Mouse (Mus musculus) embryonic facial prominence, embryonic 14.5 days (tissue): ENCODE measurements around the gene Smurf1. TPM values are rescaled to one million over a fixed set of nuclear protein-coding genes. Genes with fewer than 3 reads are reported as not detected.

Experiments used
- ATAC-seq: fragments of 200-750 bp; cut with Nextera tagmentation; 2 replicates; pipeline ENCODE4 v1.8.0; 2017; ENCODE audit warnings: low read depth, moderate number of reproducible peaks, moderate TSS enrichment
- DNase-seq: peaks from one replicate; pipeline ENCODE4 v3.0.0-alpha.2; 2015; ENCODE audit warnings: low spot score
- H3K27ac ChIP-seq: fragments of 300-500 bp; sonication (generic); replicated peaks from 2 replicates; pipeline ENCODE4 v1.5.1; 2014; ENCODE audit warnings: low read depth, mild to moderate bottlenecking, low read length, moderate library complexity
- H3K27me3 ChIP-seq: fragments of 300-500 bp; sonication (generic); replicated peaks from 2 replicates; pipeline ENCODE4 v1.6.1; 2014; ENCODE audit warnings: low read length; ENCODE audit not compliant: control insufficient read depth, insufficient read depth
- H3K36me3 ChIP-seq: fragments of 300-500 bp; sonication (generic); 2 replicates; pipeline ENCODE4 v1.6.1; 2014; ENCODE audit warnings: low read length, mixed read lengths; ENCODE audit not compliant: control insufficient read depth, insufficient read depth
- H3K4me1 ChIP-seq: fragments of 300-500 bp; sonication (generic); 2 replicates; pipeline ENCODE4 v1.6.1; 2014; ENCODE audit warnings: antibody characterized with exemption, low read length; ENCODE audit not compliant: control insufficient read depth, insufficient read depth
- H3K4me2 ChIP-seq: fragments of 300-500 bp; sonication (generic); 2 replicates; pipeline ENCODE4 v1.6.1; 2014; ENCODE audit warnings: low read depth, mild to moderate bottlenecking, low read length, moderate library complexity, mixed read lengths
- H3K4me3 ChIP-seq: fragments of 300-500 bp; sonication (generic); 2 replicates; pipeline ENCODE4 v1.5.1; 2014; ENCODE audit warnings: low read depth, mild to moderate bottlenecking, low read length
- H3K9ac ChIP-seq: fragments of 300-500 bp; sonication (generic); 2 replicates; pipeline ENCODE4 v1.6.1; 2014; ENCODE audit warnings: low read depth, mild to moderate bottlenecking, low read length, moderate library complexity, mixed read lengths
- H3K9me3 ChIP-seq: fragments of 300-500 bp; sonication (generic); 2 replicates; pipeline ENCODE4 v1.6.1; 2016; ENCODE audit warnings: low read length; ENCODE audit not compliant: control insufficient read depth
- WGBS: fragments of 180-500 bp; shearing (Covaris S2); extraction: QIAGEN DNeasy Blood & Tissue Kit; methylation state at CpG from one replicate; pipeline ENCODE4 v1.1.7; 2014; 5-methylcytosine and 5-hydroxymethylcytosine counted together
- polyA plus RNA-seq: library from polyadenylated mRNA; unstranded; fragments of >200 nt; fragmentation: Nextera tagmentation; extraction: Ambion mirVana; gene quantifications from 2 replicates; pipeline ENCODE4 v1.2.1, GENCODE M21; 2014

Gene Smurf1
- polyA plus RNA-seq, 1 experiment from 2014 or later: 19.9 TPM

DNA sequence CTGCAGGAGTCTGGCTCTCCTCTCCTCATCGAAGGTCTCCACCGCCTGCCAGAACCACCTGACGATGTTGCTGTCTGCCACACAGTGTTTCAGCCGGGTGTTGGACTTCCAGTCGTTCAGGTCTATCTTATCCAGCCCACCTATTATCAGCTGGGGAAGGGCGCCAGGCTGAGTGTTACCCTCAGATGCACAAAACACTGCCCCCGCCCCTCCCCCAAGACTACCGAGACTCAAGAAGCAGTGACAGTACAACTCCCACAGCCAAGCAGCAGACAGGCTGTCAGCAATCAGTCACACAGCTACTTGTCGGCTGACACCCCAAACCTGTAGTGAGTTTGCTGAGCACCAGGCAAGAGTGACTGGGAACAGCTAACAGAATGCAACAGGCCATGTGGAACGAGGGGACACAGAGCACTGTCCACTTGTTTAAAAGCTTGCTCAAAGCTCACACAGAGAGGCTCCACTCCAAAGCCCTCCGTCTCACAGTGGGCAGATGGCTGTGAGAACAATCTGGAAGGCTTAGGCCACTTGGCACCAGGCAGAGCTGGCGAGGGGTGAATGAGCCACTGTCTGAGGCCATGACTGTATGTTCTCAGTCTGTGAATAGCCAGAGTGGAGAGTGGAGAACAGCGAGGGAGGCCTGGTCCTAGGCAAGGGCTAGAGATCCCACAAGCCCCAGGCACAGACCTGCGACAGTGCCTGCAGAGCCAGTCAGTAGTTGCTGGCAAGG lies 83.8 kb downstream of the Smurf1 start:
- H3K9ac ChIP-seq: no peak overlapping the region
- H3K9me3 ChIP-seq: no peaks in the 10 kb centered on the region
- H3K36me3 ChIP-seq: peaks cover 98% of the 10 kb centered on the region
- H3K27me3 ChIP-seq: no peaks in the 10 kb centered on the region
- DNase-seq: no peak
- WGBS: 88% methylated on average over 13 of the region's 14 CpGs
- ATAC-seq: no peak
- H3K4me2 ChIP-seq: no peak overlapping the region
- no peak overlapping the region for H3K4me3 ChIP-seq
- no peaks in the 10 kb centered on the region for H3K4me1 ChIP-seq
- no peak overlapping the region for H3K27ac ChIP-seq

DNA sequence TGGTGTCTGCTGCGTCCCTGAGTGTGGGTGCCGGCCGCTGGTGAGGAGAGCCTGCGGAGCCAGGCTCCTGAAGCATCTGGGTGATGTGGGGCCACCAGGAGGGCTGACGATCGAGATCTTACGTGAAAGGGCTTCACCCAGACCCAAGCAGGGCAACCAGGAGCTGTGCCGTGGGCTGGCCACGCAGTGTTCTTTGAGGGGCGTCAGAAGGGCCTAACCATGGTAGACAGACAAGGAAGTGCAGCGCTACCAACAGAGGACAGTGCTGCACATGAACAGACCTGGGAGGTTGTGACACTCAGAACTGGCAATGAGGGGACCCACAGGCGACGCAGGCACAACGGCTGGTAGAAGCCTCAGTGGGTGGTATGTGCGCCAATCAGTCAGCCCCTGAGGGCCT lies 88.6 kb downstream of the Smurf1 start:
- Histone ChIP-seq H3K36me3 (peaks cover 56% of the 10 kb centered on the region), H3K27me3 (no peaks in the 10 kb centered on the region), H3K4me3 (no peak overlapping the region), H3K9ac (no peak overlapping the region), H3K27ac (no peak overlapping the region), H3K4me1 (no peaks in the 10 kb centered on the region), H3K4me2 (no peak overlapping the region), H3K9me3 (no peaks in the 10 kb centered on the region)
- ATAC-seq (no peak), DNase-seq (no peak)
- WGBS: 90% methylated on average over 15 of the region's 15 CpGs

DNA sequence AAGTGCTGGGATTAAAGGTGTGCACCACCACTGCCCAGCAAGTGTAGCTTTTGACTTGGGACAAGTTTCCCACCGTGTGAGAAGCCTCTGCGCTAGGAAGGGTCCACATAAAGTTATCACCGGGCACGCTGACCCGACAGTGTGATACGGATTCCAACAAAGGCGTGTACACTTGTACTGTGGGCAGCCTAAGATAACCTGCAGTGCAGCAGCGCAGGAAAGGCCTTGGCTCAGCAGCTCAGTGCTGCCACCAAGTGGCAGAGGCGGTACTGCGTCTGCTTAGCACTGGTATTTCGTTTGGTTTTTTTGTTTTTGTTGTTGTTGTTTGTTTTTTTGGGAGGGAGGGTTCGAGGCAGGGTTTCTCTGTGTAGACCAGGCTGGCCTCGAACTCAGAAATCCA lies 89.8 kb downstream of the Smurf1 start:
- Histone ChIP-seq H3K4me1 (no peaks in the 10 kb centered on the region), H3K9ac (no peak overlapping the region), H3K4me3 (no peak overlapping the region), H3K9me3 (no peaks in the 10 kb centered on the region), H3K4me2 (no peak overlapping the region), H3K27ac (no peak overlapping the region), H3K27me3 (no peaks in the 10 kb centered on the region), H3K36me3 (peaks cover 44% of the 10 kb centered on the region)
- ATAC-seq (no peak), DNase-seq (peak; percentile 63)
- WGBS: 18% methylated on average over 13 of the region's 13 CpGs

DNA sequence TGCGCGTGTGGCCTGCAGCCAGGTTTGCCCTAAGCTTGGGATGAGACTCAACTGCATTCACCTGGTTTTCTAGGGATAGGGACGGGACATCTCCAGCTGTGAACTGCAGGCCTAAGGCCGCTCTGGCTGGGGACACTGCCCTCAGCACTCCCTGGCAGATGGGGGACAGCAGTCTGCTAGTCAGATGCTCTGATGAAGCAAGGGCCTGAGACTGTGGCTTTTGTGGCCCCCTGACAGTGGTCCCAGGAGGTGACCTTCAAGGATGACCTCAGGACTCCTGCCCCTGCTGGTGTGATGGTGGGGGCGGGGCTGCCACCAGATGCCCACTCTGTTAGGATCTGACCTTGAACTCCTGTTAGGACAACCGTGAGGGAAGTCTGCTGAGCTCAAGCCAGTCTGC lies 90.4 kb downstream of the Smurf1 start:
- H3K4me2 ChIP-seq: no peak overlapping the region
- no peak overlapping the region for H3K4me3 ChIP-seq
- 92% methylated on average over 6 of the region's 6 CpGs for WGBS
- H3K27me3 ChIP-seq: no peaks in the 10 kb centered on the region
- H3K9ac ChIP-seq: no peak overlapping the region
- no peaks in the 10 kb centered on the region for H3K9me3 ChIP-seq
- DNase-seq (no peak), ATAC-seq (no peak)
- H3K36me3 ChIP-seq: peaks cover 38% of the 10 kb centered on the region; the same call in 1 of the 2 replicates
- H3K27ac ChIP-seq: no peak overlapping the region
- H3K4me1 ChIP-seq: no peaks in the 10 kb centered on the region

DNA sequence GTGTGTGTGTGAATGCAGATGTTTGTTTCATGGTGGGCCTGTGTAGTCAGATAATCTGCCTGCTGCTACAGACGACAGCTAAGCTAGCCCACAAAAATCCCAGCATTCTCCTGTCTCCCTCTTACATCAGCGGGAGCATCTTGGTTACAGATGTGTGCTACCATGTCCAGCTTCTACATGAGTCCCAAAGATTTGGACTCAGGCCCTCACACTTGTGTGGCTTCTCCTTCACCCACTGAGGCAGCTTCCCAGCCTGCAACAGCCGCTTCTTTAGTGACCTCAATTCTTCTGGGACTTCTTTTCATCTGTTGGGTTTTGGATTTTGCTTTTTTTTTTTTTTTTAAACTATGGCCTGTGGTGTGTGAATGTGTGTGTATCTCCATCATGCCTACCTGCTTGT lies 92.8 kb downstream of the Smurf1 start:
- Histone ChIP-seq H3K9me3 (no peaks in the 10 kb centered on the region), H3K9ac (no peak overlapping the region; the same call in 1 of the 2 replicates), H3K27me3 (no peaks in the 10 kb centered on the region), H3K27ac (no peak overlapping the region), H3K4me2 (no peak overlapping the region), H3K4me3 (no peak overlapping the region), H3K4me1 (no peaks in the 10 kb centered on the region), H3K36me3 (peaks cover 15% of the 10 kb centered on the region; the same call in 1 of the 2 replicates)
- ATAC-seq: no peak
- 40% methylated on average over 3 of the region's 3 CpGs for WGBS
- peak; percentile 12 for DNase-seq

DNA sequence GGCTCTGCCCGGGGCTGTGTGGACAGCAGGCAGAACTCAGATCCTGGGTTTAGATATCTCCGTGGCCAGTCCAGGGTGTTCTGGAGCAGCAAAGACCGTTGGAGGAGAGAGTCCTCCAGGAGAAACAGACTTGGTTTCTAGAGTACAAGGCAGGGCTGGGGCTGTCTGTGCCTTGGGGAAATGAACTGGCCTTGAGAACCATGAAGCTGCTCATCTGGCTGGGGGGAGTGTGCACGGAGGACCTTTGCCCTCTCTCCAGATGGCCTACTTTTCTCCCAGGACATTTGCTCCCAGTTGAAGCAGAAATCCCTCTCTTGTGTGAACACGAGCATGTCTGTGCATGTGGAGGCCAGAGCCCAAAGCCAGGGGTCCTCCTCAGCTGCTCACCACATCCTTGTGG lies 93.3 kb downstream of the Smurf1 start:
- no peaks in the 10 kb centered on the region for H3K4me1 ChIP-seq
- no peak overlapping the region for H3K4me3 ChIP-seq
- DNase-seq: no peak
- WGBS: 52% methylated on average over 5 of the region's 5 CpGs
- H3K36me3 ChIP-seq: peaks cover 10% of the 10 kb centered on the region; the same call in 1 of the 2 replicates
- H3K9me3 ChIP-seq: no peaks in the 10 kb centered on the region
- H3K27me3 ChIP-seq: no peaks in the 10 kb centered on the region
- ATAC-seq: no peak
- no peak overlapping the region for H3K27ac ChIP-seq
- H3K4me2 ChIP-seq: no peak overlapping the region
- H3K9ac ChIP-seq: peak overlapping the region; percentile 14; the same call in 1 of the 2 replicates

DNA sequence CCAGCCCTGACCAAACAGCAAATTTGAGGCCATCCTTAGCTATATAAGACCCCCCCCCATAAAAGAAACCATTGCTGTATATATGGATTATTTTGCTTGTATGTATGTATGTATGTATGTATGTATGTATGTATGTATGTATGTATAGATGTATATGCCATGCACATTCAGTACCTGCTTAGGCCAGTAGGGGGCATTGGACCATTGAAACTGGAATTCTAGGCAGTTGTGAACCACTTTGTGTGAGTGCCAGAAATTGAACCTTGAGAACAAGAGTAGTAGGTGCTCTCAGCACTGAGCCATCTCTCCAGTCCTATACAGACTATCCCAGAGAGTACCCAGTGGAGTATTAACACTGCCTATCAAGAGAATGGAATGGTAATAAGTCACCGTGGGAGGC lies 93.9 kb downstream of the Smurf1 start:
- no peaks in the 10 kb centered on the region for H3K27me3 ChIP-seq
- no peak overlapping the region for H3K27ac ChIP-seq
- no peak overlapping the region for H3K4me3 ChIP-seq
- WGBS: 96% methylated on average over 1 of the region's 1 CpGs
- no peaks in the 10 kb centered on the region for H3K9me3 ChIP-seq
- H3K9ac ChIP-seq: no peak overlapping the region
- no peak overlapping the region for H3K4me2 ChIP-seq
- DNase-seq (no peak), ATAC-seq (no peak)
- no peaks in the 10 kb centered on the region for H3K4me1 ChIP-seq
- H3K36me3 ChIP-seq: peaks cover 4% of the 10 kb centered on the region; the same call in 1 of the 2 replicates

DNA sequence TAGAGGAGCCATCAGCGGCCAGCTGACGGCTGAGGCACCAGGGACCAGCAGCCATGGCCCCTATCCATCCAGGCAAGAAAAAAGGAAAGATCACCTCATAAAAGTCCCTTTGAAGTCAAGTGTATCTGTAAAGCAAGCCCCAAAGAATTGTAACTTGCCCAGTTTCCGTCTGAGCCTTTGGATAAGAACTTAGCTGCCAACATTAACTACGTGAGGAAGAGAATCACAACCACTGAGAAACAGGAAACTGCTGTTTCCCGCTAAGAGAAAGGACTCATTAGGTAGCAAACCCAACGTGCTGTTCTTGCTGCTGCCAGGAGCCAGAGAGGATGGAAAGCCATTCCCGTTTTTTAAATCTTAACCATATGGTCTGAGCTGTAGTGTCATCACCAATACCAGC lies 94.9 kb downstream of the Smurf1 start:
- Histone ChIP-seq H3K27me3 (no peaks in the 10 kb centered on the region), H3K4me1 (no peaks in the 10 kb centered on the region), H3K4me2 (no peak overlapping the region), H3K9me3 (no peaks in the 10 kb centered on the region), H3K4me3 (no peak overlapping the region), H3K9ac (no peak overlapping the region), H3K36me3 (no peaks in the 10 kb centered on the region), H3K27ac (no peak overlapping the region)
- WGBS: 59% methylated on average over 7 of the region's 7 CpGs
- ATAC-seq (no peak), DNase-seq (peak; percentile 21)

DNA sequence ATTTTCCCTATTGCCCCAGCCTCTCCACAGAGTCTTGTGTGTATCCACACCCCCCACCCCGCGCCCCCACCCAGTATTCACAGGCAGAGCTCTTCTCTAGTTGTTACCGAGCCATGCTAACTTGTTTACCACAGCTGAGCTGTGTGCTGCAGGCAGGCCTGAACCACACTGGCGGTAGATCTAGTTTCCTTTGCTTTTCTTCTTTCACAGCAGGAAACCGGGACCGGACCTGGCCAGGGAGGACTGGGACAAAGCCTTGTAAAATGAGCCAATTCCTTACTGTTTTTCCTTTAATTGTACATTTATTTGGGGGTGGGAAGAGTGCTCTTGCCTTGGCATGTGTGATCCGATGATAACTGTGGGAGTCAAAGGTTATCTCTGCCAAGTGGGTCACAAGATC lies 96.2 kb downstream of the Smurf1 start:
- no peak for ATAC-seq
- Histone ChIP-seq H3K4me1 (no peaks in the 10 kb centered on the region), H3K27me3 (no peaks in the 10 kb centered on the region), H3K27ac (no peak overlapping the region), H3K4me2 (no peak overlapping the region), H3K36me3 (no peaks in the 10 kb centered on the region), H3K9ac (no peak overlapping the region), H3K9me3 (no peaks in the 10 kb centered on the region), H3K4me3 (no peak overlapping the region)
- WGBS: 74% methylated on average over 7 of the region's 7 CpGs
- no peak for DNase-seq
